Mouse (Mus musculus) liver, embryonic 12.5 days (tissue): ENCODE measurements around the gene Insr. TPM values are rescaled to one million over a fixed set of nuclear protein-coding genes. Genes with fewer than 3 reads are reported as not detected.

Source experiments
- ATAC-seq: fragments of 200-750 bp; cut with Nextera tagmentation; 2 replicates; pipeline ENCODE4 v1.8.0; 2017; ENCODE audit warnings: moderate number of reproducible peaks, mild to moderate bottlenecking, moderate library complexity
- H3K27ac ChIP-seq: fragments of 300-500 bp; sonication (generic); 2 replicates; pipeline ENCODE4 v1.5.1; 2016; ENCODE audit warnings: mild to moderate bottlenecking
- H3K27me3 ChIP-seq: fragments of 300-500 bp; sonication (generic); replicated peaks from 2 replicates; pipeline ENCODE4 v1.6.1; 2016; ENCODE audit warnings: mild to moderate bottlenecking, moderate library complexity
- H3K36me3 ChIP-seq: fragments of 300-500 bp; sonication (generic); 2 replicates; pipeline ENCODE4 v1.6.1; 2016; ENCODE audit warnings: mild to moderate bottlenecking, moderate library complexity
- H3K4me1 ChIP-seq: fragments of 300-500 bp; sonication (generic); 2 replicates; pipeline ENCODE4 v1.6.1; 2016
- H3K4me2 ChIP-seq: fragments of 300-500 bp; sonication (generic); 2 replicates; pipeline ENCODE4 v1.6.1; 2016; ENCODE audit warnings: mild to moderate bottlenecking, moderate library complexity
- H3K4me3 ChIP-seq: fragments of 300-500 bp; sonication (generic); 2 replicates; pipeline ENCODE4 v1.5.1; 2016; ENCODE audit warnings: mild to moderate bottlenecking, moderate library complexity
- H3K9ac ChIP-seq: fragments of 300-500 bp; sonication (generic); 2 replicates; pipeline ENCODE4 v1.6.1; 2016; ENCODE audit warnings: mild to moderate bottlenecking, moderate library complexity
- H3K9me3 ChIP-seq: fragments of 300-500 bp; sonication (generic); replicated peaks from 2 replicates; pipeline ENCODE4 v1.6.1; 2016; ENCODE audit warnings: mild to moderate bottlenecking, moderate library complexity
- WGBS: fragments of 180-500 bp; shearing (Covaris S2); methylation state at CpG from one replicate; pipeline ENCODE4 v1.1.7; 2016; ENCODE audit not compliant: insufficient replicate concordance; 5-methylcytosine and 5-hydroxymethylcytosine counted together
- polyA plus RNA-seq: library from polyadenylated mRNA; unstranded; fragments of >200 nt; fragmentation: Nextera tagmentation; extraction: Ambion mirVana; gene quantifications from 2 replicates; pipeline ENCODE4 v1.2.1, GENCODE M21; 2016

Gene Insr
- polyA plus RNA-seq, 1 experiment from 2014 or later: 20.1 TPM

GRCm38 (mm10) chr8:3302131-3302530 lies 22.7 kb upstream of the Insr start:
- H3K4me1 ChIP-seq: no peaks in the 10 kb centered on the region
- no peak overlapping the region for H3K9ac ChIP-seq
- H3K27me3 ChIP-seq: no peaks in the 10 kb centered on the region
- no peak overlapping the region for H3K4me2 ChIP-seq
- ATAC-seq: no peak
- H3K9me3 ChIP-seq: 0 out of 2 replicates have a peak, but pooled peaks cover 5% of the 10 kb centered on the region
- H3K4me3 ChIP-seq: no peak overlapping the region
- H3K27ac ChIP-seq: no peak overlapping the region
- H3K36me3 ChIP-seq: no peaks in the 10 kb centered on the region
- 52% methylated on average over 2 of the region's 2 CpGs for WGBS

GRCm38 (mm10) chr8:3299322-3299721 lies 19.9 kb upstream of the Insr start:
- 57% methylated on average over 5 of the region's 5 CpGs for WGBS
- H3K36me3 ChIP-seq: no peaks in the 10 kb centered on the region
- no peak for ATAC-seq

GRCm38 (mm10) chr8:3285824-3286223 lies 6.4 kb upstream of the Insr start:
- no peak overlapping the region for H3K4me2 ChIP-seq
- WGBS: 29% methylated on average over 2 of the region's 2 CpGs
- H3K4me1 ChIP-seq: 0 out of 2 replicates have a peak, but pooled peaks cover 3% of the 10 kb centered on the region
- no peaks in the 10 kb centered on the region for H3K36me3 ChIP-seq
- H3K4me3 ChIP-seq: no peak overlapping the region
- no peak for ATAC-seq
- H3K9ac ChIP-seq: no peak overlapping the region
- no peaks in the 10 kb centered on the region for H3K9me3 ChIP-seq
- H3K27ac ChIP-seq: no peak overlapping the region
- no peaks in the 10 kb centered on the region for H3K27me3 ChIP-seq

More at GRCm38 (mm10) chr8:3299322-3299721, 19.9 kb upstream of the Insr start:
- H3K9ac ChIP-seq: no peak overlapping the region
- no peaks in the 10 kb centered on the region for H3K27me3 ChIP-seq
- no peaks in the 10 kb centered on the region for H3K4me1 ChIP-seq
- H3K4me3 ChIP-seq: no peak overlapping the region
- H3K9me3 ChIP-seq: no peaks in the 10 kb centered on the region
- H3K4me2 ChIP-seq: no peak overlapping the region
- H3K27ac ChIP-seq: no peak overlapping the region

GRCm38 (mm10) chr8:3284656-3285055 lies 5.2 kb upstream of the Insr start:
- ATAC-seq: no peak
- 62% methylated on average over 4 of the region's 4 CpGs for WGBS
- Histone ChIP-seq H3K27ac (no peak overlapping the region), H3K4me1 (peaks cover 14% of the 10 kb centered on the region), H3K36me3 (no peaks in the 10 kb centered on the region), H3K4me3 (no peak overlapping the region), H3K4me2 (no peak overlapping the region), H3K9ac (no peak overlapping the region), H3K27me3 (no peaks in the 10 kb centered on the region), H3K9me3 (no peaks in the 10 kb centered on the region)

- Histone ChIP-seq H3K4me1 (peaks cover 40% of the 10 kb centered on the region), H3K4me3 (no peak overlapping the region), H3K27me3 (no peaks in the 10 kb centered on the region), H3K9ac (no peak overlapping the region), H3K27ac (no peak overlapping the region), H3K36me3 (no peaks in the 10 kb centered on the region), H3K4me2 (no peak overlapping the region), H3K9me3 (no peaks in the 10 kb centered on the region)
- WGBS: 73% methylated on average over 3 of the region's 3 CpGs
- ATAC-seq: no peak
Measured at GRCm38 (mm10) chr8:3281296-3281695, 1.9 kb upstream of the Insr start.

- 36% methylated on average over 11 of the region's 11 CpGs for WGBS
- H3K4me3 ChIP-seq: peak overlapping the region; percentile 85
- no peaks in the 10 kb centered on the region for H3K27me3 ChIP-seq
- no peak overlapping the region for H3K27ac ChIP-seq
- peaks cover 48% of the 10 kb centered on the region for H3K4me1 ChIP-seq
- no peaks in the 10 kb centered on the region for H3K36me3 ChIP-seq
- peak overlapping the region; percentile 90 for H3K4me2 ChIP-seq
- no peak for ATAC-seq
- peak overlapping the region; percentile 91; the same call in 1 of the 2 replicates for H3K9ac ChIP-seq
- H3K9me3 ChIP-seq: no peaks in the 10 kb centered on the region
Measured at GRCm38 (mm10) chr8:3280266-3280910, 971 bp upstream of the Insr start.

- Histone ChIP-seq H3K4me1 (peaks cover 46% of the 10 kb centered on the region), H3K4me3 (peak overlapping the region; percentile 85), H3K36me3 (peaks cover 2% of the 10 kb centered on the region; the same call in 1 of the 2 replicates), H3K4me2 (peak overlapping the region; percentile 90), H3K27ac (no peak overlapping the region), H3K9me3 (no peaks in the 10 kb centered on the region), H3K9ac (peak overlapping the region; percentile 91), H3K27me3 (no peaks in the 10 kb centered on the region)
- ATAC-seq: peak; percentile 11
- WGBS: 1% methylated on average over 18 of the region's 18 CpGs
Measured at GRCm38 (mm10) chr8:3279721-3280077, 282 bp upstream of the Insr start.

GRCm38 (mm10) chr8:3278181-3278820 lies 1.1 kb downstream of the Insr start:
- H3K4me3 ChIP-seq: peak overlapping the region; percentile 85
- no peaks in the 10 kb centered on the region for H3K27me3 ChIP-seq
- H3K36me3 ChIP-seq: peaks cover 11% of the 10 kb centered on the region
- WGBS: 17% methylated on average over 15 of the region's 15 CpGs
- no peaks in the 10 kb centered on the region for H3K9me3 ChIP-seq
- no peak for ATAC-seq
- peak overlapping the region; percentile 84; the same call in 1 of the 2 replicates for H3K27ac ChIP-seq
- peaks cover 46% of the 10 kb centered on the region for H3K4me1 ChIP-seq
- peak overlapping the region; percentile 91 for H3K9ac ChIP-seq
- H3K4me2 ChIP-seq: peak overlapping the region; percentile 90

- Histone ChIP-seq H3K4me1 (peaks cover 46% of the 10 kb centered on the region), H3K4me2 (peak overlapping the region; percentile 90), H3K9me3 (no peaks in the 10 kb centered on the region), H3K27ac (no peak overlapping the region), H3K9ac (no peak overlapping the region), H3K36me3 (peaks cover 14% of the 10 kb centered on the region), H3K4me3 (no peak overlapping the region), H3K27me3 (no peaks in the 10 kb centered on the region)
- no peak for ATAC-seq
- 85% methylated on average over 9 of the region's 9 CpGs for WGBS
Measured at GRCm38 (mm10) chr8:3277266-3277665, 2.2 kb downstream of the Insr start.

- WGBS: 89% methylated on average over 8 of the region's 8 CpGs
- no peak overlapping the region for H3K27ac ChIP-seq
- no peak overlapping the region for H3K4me3 ChIP-seq
- no peak overlapping the region for H3K9ac ChIP-seq
- no peaks in the 10 kb centered on the region for H3K27me3 ChIP-seq
- peaks cover 48% of the 10 kb centered on the region for H3K4me1 ChIP-seq
- peaks cover 16% of the 10 kb centered on the region for H3K36me3 ChIP-seq
- ATAC-seq: no peak
- no peaks in the 10 kb centered on the region for H3K9me3 ChIP-seq
- H3K4me2 ChIP-seq: no peak overlapping the region
Measured at GRCm38 (mm10) chr8:3276009-3276408, 3.4 kb downstream of the Insr start.

GRCm38 (mm10) chr8:3275189-3275588 lies 4.2 kb downstream of the Insr start:
- Histone ChIP-seq H3K4me1 (peaks cover 49% of the 10 kb centered on the region), H3K9me3 (no peaks in the 10 kb centered on the region), H3K4me2 (no peak overlapping the region), H3K4me3 (no peak overlapping the region), H3K36me3 (peaks cover 16% of the 10 kb centered on the region), H3K27me3 (no peaks in the 10 kb centered on the region), H3K9ac (no peak overlapping the region), H3K27ac (no peak overlapping the region)
- no peak for ATAC-seq
- WGBS: 75% methylated on average over 5 of the region's 5 CpGs

- Histone ChIP-seq H3K4me2 (no peak overlapping the region), H3K27ac (no peak overlapping the region), H3K36me3 (peaks cover 16% of the 10 kb centered on the region), H3K27me3 (no peaks in the 10 kb centered on the region), H3K9ac (no peak overlapping the region), H3K9me3 (no peaks in the 10 kb centered on the region), H3K4me1 (peaks cover 42% of the 10 kb centered on the region), H3K4me3 (no peak overlapping the region)
- WGBS: 78% methylated on average over 3 of the region's 3 CpGs
- ATAC-seq: no peak
Measured at GRCm38 (mm10) chr8:3273799-3274198, 5.6 kb downstream of the Insr start.
